Mouse (Mus musculus) erythroblast, embryonic 14.5 days (primary cell): ENCODE measurements around the gene Lep.

ENCODE experiments used
- GATA1 ChIP-seq: IDR thresholded peaks from 2 replicates; pipeline ENCODE4 v1.6.1; 2012; ENCODE audit warnings: low read length, inconsistent platforms, mixed read lengths
- TAL1 ChIP-seq: IDR thresholded peaks from 3 replicates; pipeline ENCODE4 v1.6.1; 2012; ENCODE audit warnings: low read length, inconsistent platforms, mixed read lengths

GRCm38 (mm10) chr6:29053181-29053580 is 6.8 kb upstream of the Lep start:
- TF ChIP-seq GATA1: no peak
- no peak for TF ChIP-seq TAL1
